Mouse (Mus musculus) G1E (cell line): ENCODE results near the gene Cacna1c. TPM values are rescaled to one million over a fixed set of nuclear protein-coding genes. Genes with fewer than 3 reads are reported as not detected.

Experiments
- ATAC-seq: 2 replicates; pipeline ENCODE4 v1.8.0; 2016; ENCODE audit warnings: mild to moderate bottlenecking; ENCODE audit not compliant: insufficient number of reproducible peaks, poor library complexity, low FRiP score, severe bottlenecking; ENCODE audit errors: extremely low read depth
- DNase-seq: peaks from one replicate; pipeline ENCODE4 v3.0.0; 2012; ENCODE audit warnings: low spot score
- H3K27me3 ChIP-seq: 2 replicates; pipeline ENCODE4 v1.6.1; 2012; ENCODE audit warnings: mild to moderate bottlenecking, low read length, inconsistent platforms; ENCODE audit not compliant: insufficient read depth
- H3K36me3 ChIP-seq: replicated peaks from 2 replicates; pipeline ENCODE3; 2012; ENCODE audit warnings: mild to moderate bottlenecking, inconsistent platforms
- H3K4me1 ChIP-seq: 2 replicates; pipeline ENCODE4 v1.6.1; 2012; ENCODE audit warnings: low read depth, low read length, inconsistent platforms, mixed read lengths; ENCODE audit not compliant: insufficient read depth
- H3K4me3 ChIP-seq: 2 replicates; pipeline ENCODE4 v1.5.1; 2012; ENCODE audit warnings: low read depth, mild to moderate bottlenecking, inconsistent platforms, low read length, moderate library complexity, mixed read lengths
- H3K9me3 ChIP-seq: replicated peaks from 2 replicates; pipeline ENCODE4 v1.6.1; 2012; ENCODE audit warnings: inconsistent platforms
- CTCF ChIP-seq: IDR thresholded peaks from 2 replicates; pipeline ENCODE4 v1.5.1; 2012; ENCODE audit warnings: low read depth, low read length, inconsistent platforms, mixed read lengths
- GATA1 ChIP-seq: IDR thresholded peaks from 2 replicates; pipeline ENCODE4 v1.6.1; 2012; ENCODE audit warnings: borderline replicate concordance, low read length, inconsistent platforms, mixed read lengths
- GATA2 ChIP-seq: IDR thresholded peaks from 2 replicates; pipeline ENCODE4 v1.6.1; 2012; ENCODE audit warnings: low read depth, low read length, inconsistent platforms, borderline replicate concordance
- POLR2AphosphoS5 ChIP-seq: IDR thresholded peaks from 2 replicates; pipeline ENCODE4 v1.6.1; 2012; ENCODE audit warnings: low read depth, low read length, inconsistent platforms; ENCODE audit not compliant: insufficient replicate concordance
- TAL1 ChIP-seq: conservative IDR thresholded peaks from 2 replicates; pipeline ENCODE4 v1.6.1; 2012; ENCODE audit warnings: low read depth, low read length, inconsistent platforms, mixed read lengths
- polyA plus RNA-seq: library from polyadenylated mRNA; stranded (reverse); fragments of >175 nt; gene quantifications from 2 replicates; pipeline ENCODE4 v1.2.3, GENCODE M21; 2012
- total RNA-seq, 2 experiments: library from RNA; stranded (forward) in 1 of 2; stranded (reverse) in 1 of 2; fragments of 200-1000 nt in 1 of 2; fragments of >200 nt in 1 of 2; fragmentation: Nextera tagmentation in 1 of 2; gene quantifications; 2 replicates each; pipeline ENCODE4 v1.2.3; 2014 to 2017

Cacna1c gene
- total and polyA plus RNA-seq, 3 experiments, result 0.11 TPM; not detected in 2

DNA sequence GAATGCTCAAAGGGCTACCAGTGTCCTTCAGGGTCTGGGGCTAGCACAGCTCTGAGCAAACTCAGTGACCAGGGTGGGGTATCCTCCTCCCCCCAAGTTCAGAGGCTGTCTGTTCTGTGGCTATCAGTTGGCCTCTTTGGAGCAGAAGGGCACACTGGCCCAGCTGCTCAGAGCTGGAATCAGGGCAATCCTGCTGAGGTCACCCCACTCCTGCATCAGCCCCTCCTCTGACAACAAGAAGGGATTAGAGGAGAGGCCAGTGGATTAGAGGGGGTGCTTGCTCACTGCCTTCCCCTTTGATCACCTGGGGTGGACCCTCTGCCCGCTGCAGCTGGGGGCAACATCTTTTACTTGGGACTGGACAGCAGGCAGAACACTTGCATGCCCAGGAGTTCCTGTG is 40.0 kb upstream of the Cacna1c start, which contains the start of gene Cacna2d4:
Cacna2d4 (plus strand) TSS at position 286 of the 400 bp plus-strand sequence.
- Histone ChIP-seq H3K4me1 (no peaks in the 10 kb centered on the region), H3K36me3 (no peaks in the 10 kb centered on the region), H3K4me3 (no peak within 1 kb of the TSS), H3K9me3 (no peaks in the 10 kb centered on the region), H3K27me3 (peaks cover 2% of the 10 kb centered on the region; the same call in 1 of the 2 replicates)
- ATAC-seq (no peak), DNase-seq (no peak)
- no peak for TF ChIP-seq GATA1

GRCm38 (mm10) chr6:119235441-119235840 is 39.2 kb upstream of the Cacna1c start:
- ATAC-seq (no peak), DNase-seq (no peak)
- no peak for TF ChIP-seq GATA2
- TF ChIP-seq CTCF, result no peak
- TF ChIP-seq GATA1, result no peak
- no peak for TF ChIP-seq TAL1
- TF ChIP-seq POLR2AphosphoS5, result no peak
- Histone ChIP-seq H3K4me3 (no peak overlapping the region), H3K27me3 (peaks cover 2% of the 10 kb centered on the region; the same call in 1 of the 2 replicates), H3K9me3 (no peaks in the 10 kb centered on the region), H3K36me3 (no peaks in the 10 kb centered on the region), H3K4me1 (no peaks in the 10 kb centered on the region)

GRCm38 (mm10) chr6:119233066-119233465 is 36.8 kb upstream of the Cacna1c start:
- TF ChIP-seq POLR2AphosphoS5, result no peak
- no peak for TF ChIP-seq CTCF
- no peak for TF ChIP-seq TAL1
- no peak for TF ChIP-seq GATA1
- no peak for TF ChIP-seq GATA2
- no peak overlapping the region for H3K4me3 ChIP-seq
- H3K4me1 ChIP-seq, result no peaks in the 10 kb centered on the region
- H3K36me3 ChIP-seq, result no peaks in the 10 kb centered on the region
- no peaks in the 10 kb centered on the region for H3K9me3 ChIP-seq
- peaks cover 2% of the 10 kb centered on the region; the same call in 1 of the 2 replicates for H3K27me3 ChIP-seq
- no peak for DNase-seq
- no peak for ATAC-seq

GRCm38 (mm10) chr6:119228861-119229603 is 32.8 kb upstream of the Cacna1c start:
- Histone ChIP-seq H3K9me3 (no peaks in the 10 kb centered on the region), H3K36me3 (no peaks in the 10 kb centered on the region), H3K27me3 (no peaks in the 10 kb centered on the region; the same call in 1 of the 2 replicates), H3K4me1 (no peaks in the 10 kb centered on the region), H3K4me3 (no peak overlapping the region)
- TF ChIP-seq GATA2 (no peak), TAL1 (no peak), POLR2AphosphoS5 (no peak), CTCF (no peak), GATA1 (no peak)
- ATAC-seq (no peak), DNase-seq (no peak)

DNA sequence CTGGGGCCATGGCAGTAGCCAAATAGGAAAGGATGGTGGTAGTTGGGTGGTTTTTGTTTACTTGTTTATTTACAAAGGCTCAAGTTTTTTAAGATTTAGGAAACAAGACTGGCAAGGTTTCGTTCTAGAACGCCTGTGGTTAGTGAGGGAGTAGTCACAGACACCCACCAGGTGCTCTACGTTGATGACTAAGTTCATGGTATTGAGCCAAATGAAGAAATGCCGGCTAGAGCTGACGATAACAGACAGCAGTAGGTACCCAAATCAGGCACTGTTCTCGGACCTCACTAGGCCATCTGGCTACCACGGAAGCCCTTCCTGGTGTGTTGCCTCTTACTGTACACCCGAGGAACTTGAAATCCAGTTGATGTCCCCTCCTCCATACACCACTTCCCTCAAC is 30.8 kb upstream of the Cacna1c start:
- Histone ChIP-seq H3K36me3 (peaks cover 3% of the 10 kb centered on the region), H3K27me3 (no peaks in the 10 kb centered on the region; the same call in 1 of the 2 replicates), H3K9me3 (no peaks in the 10 kb centered on the region), H3K4me3 (no peak overlapping the region), H3K4me1 (no peaks in the 10 kb centered on the region)
- TF ChIP-seq GATA2 (no peak), TAL1 (no peak), POLR2AphosphoS5 (no peak), GATA1 (no peak), CTCF (no peak)
- no peak for ATAC-seq
- no peak for DNase-seq

DNA sequence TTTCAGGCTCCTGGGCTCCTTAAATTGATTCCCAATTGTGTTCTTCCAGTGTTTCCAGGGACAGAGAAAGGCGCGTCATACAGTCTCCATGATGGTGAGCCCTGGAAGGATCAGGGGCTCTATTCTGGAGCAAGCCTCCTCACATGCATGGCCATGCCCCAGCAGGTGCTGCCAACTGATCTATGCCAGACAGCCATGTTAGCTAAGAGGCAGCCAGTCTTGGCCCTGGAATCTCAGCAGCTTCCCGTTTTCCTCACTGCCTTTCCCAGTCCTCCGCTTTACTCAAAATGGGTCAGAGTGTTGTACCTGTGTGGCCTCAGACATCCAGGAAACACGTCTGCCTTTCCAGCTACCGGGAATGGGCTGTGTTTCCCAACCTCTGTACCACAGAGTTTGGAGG is 29.5 kb upstream of the Cacna1c start:
- ATAC-seq (no peak), DNase-seq (no peak)
- Histone ChIP-seq H3K27me3 (no peaks in the 10 kb centered on the region; the same call in 1 of the 2 replicates), H3K9me3 (no peaks in the 10 kb centered on the region), H3K4me1 (no peaks in the 10 kb centered on the region), H3K4me3 (no peak overlapping the region), H3K36me3 (peaks cover 9% of the 10 kb centered on the region)
- no peak for TF ChIP-seq GATA1
- TF ChIP-seq CTCF, result no peak
- TF ChIP-seq GATA2, result no peak
- no peak for TF ChIP-seq POLR2AphosphoS5
- no peak for TF ChIP-seq TAL1

DNA sequence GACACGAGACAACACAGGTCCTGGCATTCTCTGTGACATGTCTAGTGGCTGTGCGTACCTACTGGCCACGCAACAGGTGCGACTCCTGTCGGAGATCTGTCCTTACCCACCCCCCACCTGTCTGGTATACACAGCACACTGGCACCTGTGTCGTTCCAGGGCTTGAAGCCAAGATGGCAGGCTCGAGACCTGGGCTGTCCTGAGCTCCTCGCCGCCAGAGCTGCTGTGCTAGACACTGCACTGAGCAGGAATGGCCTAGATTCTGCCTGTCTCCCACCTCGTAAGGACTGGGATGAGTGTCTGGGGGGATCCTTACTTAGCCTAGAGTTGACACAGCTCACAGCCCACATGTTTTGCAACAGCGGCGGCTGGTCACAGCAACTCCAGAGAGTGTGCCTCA is 29.0 kb upstream of the Cacna1c start:
- no peaks in the 10 kb centered on the region; the same call in 1 of the 2 replicates for H3K27me3 ChIP-seq
- no peak overlapping the region for H3K4me3 ChIP-seq
- no peaks in the 10 kb centered on the region for H3K4me1 ChIP-seq
- H3K9me3 ChIP-seq, result no peaks in the 10 kb centered on the region
- no peak for DNase-seq
- TF ChIP-seq GATA1 (no peak), TAL1 (no peak), POLR2AphosphoS5 (no peak), GATA2 (no peak), CTCF (no peak)
- no peak for ATAC-seq
- peaks cover 11% of the 10 kb centered on the region for H3K36me3 ChIP-seq
